Mouse (Mus musculus) heart, postnatal 0 days (tissue): ENCODE measurements at regions not wholly inside any gene's neighbourhood (a gene's known extent, or its start where the extent isn't known, plus 50 kb on each side); places are given as distances from the start of the nearest gene placed in this dataset.

Experiments
- CTCF ChIP-seq: IDR thresholded peaks from 2 replicates; pipeline ENCODE4 v1.5.1; 2016; ENCODE audit warnings: antibody characterized with exemption, control low read depth, low read depth
- EP300 ChIP-seq: IDR thresholded peaks from 2 replicates; pipeline ENCODE4 v1.6.1; 2016; ENCODE audit warnings: antibody characterized with exemption, low read depth

DNA sequence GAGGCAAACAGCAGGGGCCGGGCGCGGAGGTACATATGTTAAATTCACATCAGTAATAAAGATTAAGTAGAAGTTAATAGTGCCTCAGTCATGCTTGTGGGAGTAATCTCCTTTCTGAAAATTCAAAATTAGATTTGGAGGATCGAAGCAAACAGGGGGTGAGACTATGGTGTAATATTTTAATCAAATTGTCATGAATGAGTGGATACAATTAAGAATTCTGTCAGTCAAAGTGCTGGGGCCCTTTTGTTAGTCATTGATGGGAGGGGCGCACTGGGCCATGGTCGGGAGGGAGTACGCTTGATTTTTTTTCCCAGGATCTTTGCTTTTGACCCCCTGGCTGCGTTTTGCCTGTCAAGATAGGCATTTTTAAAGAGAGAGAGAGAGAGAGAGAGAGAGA lies 163.2 kb downstream of the Vrk1 start:
- no peak for TF ChIP-seq CTCF
- TF ChIP-seq EP300: no peak
